Mouse (Mus musculus) heart, embryonic 11.5 days (tissue): ENCODE measurements around the gene Rdh7. TPM values are rescaled to one million over a fixed set of nuclear protein-coding genes. Genes with fewer than 3 reads are reported as not detected.
"Not testable (repeated sequence)": the region's sequence is repeated elsewhere in the genome, so short reads cannot be mapped to it uniquely, and the experiment has no call there.

Source experiments
- ATAC-seq: fragments of 200-750 bp; cut with Nextera tagmentation; replicated peaks from 2 replicates; pipeline ENCODE4 v1.8.0; 2017; ENCODE audit warnings: moderate library complexity; ENCODE audit not compliant: insufficient number of reproducible peaks, low FRiP score, low TSS enrichment
- H3K27ac ChIP-seq: fragments of 300-500 bp; sonication (generic); 2 replicates; pipeline ENCODE4 v1.5.1; 2014; ENCODE audit warnings: mild to moderate bottlenecking, low read depth, low read length
- H3K27me3 ChIP-seq: fragments of 300-500 bp; sonication (generic); 2 replicates; pipeline ENCODE4 v1.6.1; 2014; ENCODE audit warnings: mild to moderate bottlenecking, low read length, mixed read lengths; ENCODE audit not compliant: control insufficient read depth, insufficient read depth
- H3K36me3 ChIP-seq: fragments of 300-500 bp; sonication (generic); 2 replicates; pipeline ENCODE4 v1.6.1; 2014; ENCODE audit warnings: mild to moderate bottlenecking, low read length, moderate library complexity, mixed read lengths; ENCODE audit not compliant: control insufficient read depth, insufficient read depth
- H3K4me1 ChIP-seq: fragments of 300-500 bp; sonication (generic); 2 replicates; pipeline ENCODE4 v1.6.1; 2014; ENCODE audit warnings: low read length; ENCODE audit not compliant: control insufficient read depth, insufficient read depth
- H3K4me2 ChIP-seq: fragments of 300-500 bp; sonication (generic); 2 replicates; pipeline ENCODE4 v1.6.1; 2014; ENCODE audit warnings: mild to moderate bottlenecking, moderate library complexity
- H3K4me3 ChIP-seq: fragments of 300-500 bp; sonication (generic); 2 replicates; pipeline ENCODE4 v1.5.1; 2014; ENCODE audit warnings: low read depth, low read length
- H3K9ac ChIP-seq: fragments of 300-500 bp; sonication (generic); 2 replicates; pipeline ENCODE4 v1.6.1; 2014; ENCODE audit warnings: mild to moderate bottlenecking, low read depth, low read length, moderate library complexity
- H3K9me3 ChIP-seq: fragments of 300-500 bp; sonication (generic); replicated peaks from 2 replicates; pipeline ENCODE4 v1.6.1; 2016; ENCODE audit warnings: low read length; ENCODE audit not compliant: control insufficient read depth
- WGBS: fragments of 180-500 bp; shearing (Covaris S2); extraction: QIAGEN DNeasy Blood & Tissue Kit; methylation state at CpG from one replicate; pipeline ENCODE4 v1.1.7; 2014; ENCODE audit not compliant: insufficient replicate concordance; 5-methylcytosine and 5-hydroxymethylcytosine counted together
- polyA plus RNA-seq: library from polyadenylated mRNA; unstranded; fragments of >200 nt; fragmentation: Nextera tagmentation; extraction: Ambion mirVana; gene quantifications from 2 replicates; pipeline ENCODE4 v1.2.1, GENCODE M21; 2014

Gene Rdh7
- polyA plus RNA-seq, 1 experiment from 2014 or later = not detected

- not testable (repeated sequence) for H3K27me3 ChIP-seq, H3K36me3 ChIP-seq, H3K9ac ChIP-seq, ATAC-seq, H3K4me1 ChIP-seq, H3K4me2 ChIP-seq, H3K27ac ChIP-seq, H3K9me3 ChIP-seq, H3K4me3 ChIP-seq
- 84% methylated on average over 5 of the region's 5 CpGs for WGBS
Measured at GRCm38 (mm10) chr10:127845945-127846344, 42.7 kb downstream of the Rdh7 start.

- H3K36me3 ChIP-seq = no peaks in the 10 kb centered on the region
- H3K9me3 ChIP-seq = no peaks in the 10 kb centered on the region
- H3K27ac ChIP-seq = no peak overlapping the region
- H3K4me1 ChIP-seq = no peaks in the 10 kb centered on the region
- ATAC-seq = no peak
- H3K27me3 ChIP-seq = no peaks in the 10 kb centered on the region
- WGBS = 62% methylated on average over 2 of the region's 2 CpGs
- H3K9ac ChIP-seq = no peak overlapping the region
- no peak overlapping the region for H3K4me2 ChIP-seq
- no peak overlapping the region for H3K4me3 ChIP-seq
Measured at GRCm38 (mm10) chr10:127840776-127841175, 47.8 kb downstream of the Rdh7 start.

- WGBS = 76% methylated on average over 2 of the region's 2 CpGs
- Histone ChIP-seq H3K27me3 (no peaks in the 10 kb centered on the region), H3K36me3 (no peaks in the 10 kb centered on the region), H3K4me1 (no peaks in the 10 kb centered on the region), H3K9ac (no peak overlapping the region), H3K9me3 (no peaks in the 10 kb centered on the region), H3K4me2 (no peak overlapping the region), H3K4me3 (no peak overlapping the region), H3K27ac (no peak overlapping the region)
- ATAC-seq = no peak
Measured at GRCm38 (mm10) chr10:127838539-127838938, 50.1 kb downstream of the Rdh7 start.

GRCm38 (mm10) chr10:127837793-127838192 lies 50.8 kb downstream of the Rdh7 start:
- not testable (repeated sequence) for H3K9ac ChIP-seq, H3K36me3 ChIP-seq, H3K4me1 ChIP-seq, H3K27me3 ChIP-seq, H3K4me3 ChIP-seq, H3K9me3 ChIP-seq, H3K27ac ChIP-seq, H3K4me2 ChIP-seq, ATAC-seq
- WGBS = 86% methylated on average over 5 of the region's 5 CpGs

- Histone ChIP-seq H3K4me2 (no peak overlapping the region), H3K9me3 (no peaks in the 10 kb centered on the region), H3K4me1 (no peaks in the 10 kb centered on the region), H3K9ac (no peak overlapping the region), H3K27me3 (no peaks in the 10 kb centered on the region), H3K27ac (no peak overlapping the region), H3K4me3 (no peak overlapping the region), H3K36me3 (no peaks in the 10 kb centered on the region)
- WGBS = 75% methylated on average over 5 of the region's 5 CpGs
- ATAC-seq = no peak
Measured at GRCm38 (mm10) chr10:127835292-127835691, 53.3 kb downstream of the Rdh7 start.

- not testable (repeated sequence) for ATAC-seq, H3K9me3 ChIP-seq, H3K9ac ChIP-seq, H3K27ac ChIP-seq, H3K36me3 ChIP-seq, H3K4me1 ChIP-seq, H3K4me3 ChIP-seq, H3K4me2 ChIP-seq, H3K27me3 ChIP-seq
- WGBS = 90% methylated on average over 1 of the region's 1 CpGs
Measured at GRCm38 (mm10) chr10:127834186-127834585, 54.4 kb downstream of the Rdh7 start.

Other genes starting within 250 kb of the Rdh7 start
- 21.0 and 27.1 TPM in 2 replicates for gene Stat6, start 245.8 kb downstream of the Rdh7 start, polyA plus RNA-seq
- gene Nemp1, start 221.9 kb downstream of the Rdh7 start, polyA plus RNA-seq = 6.7 and 8.4 TPM in 2 replicates
- gene Nab2, start 220.2 kb downstream of the Rdh7 start, polyA plus RNA-seq = 7.9 and 10.1 TPM in 2 replicates
- 0.14 and 0.49 TPM in 2 replicates for gene Myo1a, start 183.6 kb downstream of the Rdh7 start, polyA plus RNA-seq
- gene Tac2, start 164.3 kb downstream of the Rdh7 start, polyA plus RNA-seq = 3.7 and 6.4 TPM in 2 replicates
- gene Zbtb39, start 149.3 kb downstream of the Rdh7 start, polyA plus RNA-seq = 3.1 and 4.2 TPM in 2 replicates
- gene Gpr182, start 137.1 kb downstream of the Rdh7 start, polyA plus RNA-seq = 9.1 and 9.2 TPM in 2 replicates
- gene Rdh1, start 129.1 kb downstream of the Rdh7 start, polyA plus RNA-seq = 0.10 TPM in 1 of 2 replicates, not detected in the other
- 0.10 TPM in 1 of 2 replicates, not detected in the other for gene Rdh16f1, start 129.0 kb downstream of the Rdh7 start, polyA plus RNA-seq
- gene Rdh9, start 112.4 kb downstream of the Rdh7 start, polyA plus RNA-seq = 0.18 TPM in 1 of 2 replicates, not detected in the other
- not detected in 2 replicates for gene Rdh16, start 87.7 kb downstream of the Rdh7 start, polyA plus RNA-seq
- gene Rdh19, start 38.9 kb downstream of the Rdh7 start, polyA plus RNA-seq = not detected in 2 replicates
- gene Rdh16f2, start 22.3 kb downstream of the Rdh7 start, polyA plus RNA-seq = not detected in 2 replicates
- gene Sdr9c7, start 9.7 kb upstream of the Rdh7 start, polyA plus RNA-seq = not detected in 2 replicates
- not detected in 2 replicates for gene Hsd17b6, start 118.8 kb upstream of the Rdh7 start, polyA plus RNA-seq
- 56.0 and 61.4 TPM in 2 replicates for gene Prim1, start 126.4 kb upstream of the Rdh7 start, polyA plus RNA-seq
- 678 and 713 TPM in 2 replicates for gene Naca, start 146.8 kb upstream of the Rdh7 start, polyA plus RNA-seq
- 354 and 377 TPM in 2 replicates for gene Ptges3, start 170.1 kb upstream of the Rdh7 start, polyA plus RNA-seq
- gene Atp5b, start 194.5 kb upstream of the Rdh7 start, polyA plus RNA-seq = 4,523 and 4,948 TPM in 2 replicates
- gene Baz2a, start 202.8 kb upstream of the Rdh7 start, polyA plus RNA-seq = 10.9 and 21.7 TPM in 2 replicates